Mouse (Mus musculus) intestine, postnatal 0 days (tissue): ENCODE measurements at regions not wholly inside any gene's neighbourhood (a gene's known extent, or its start where the extent isn't known, plus 50 kb on each side); places are given as distances from the start of the nearest gene placed in this dataset.

Experiments
- ATAC-seq: fragments of 200-750 bp; cut with Nextera tagmentation; 2 replicates; pipeline ENCODE4 v1.8.0; 2017; ENCODE audit warnings: mild to moderate bottlenecking, moderate TSS enrichment, moderate library complexity
- H3K27ac ChIP-seq: fragments of 300-500 bp; sonication (generic); 2 replicates; pipeline ENCODE4 v1.5.1; 2014; ENCODE audit warnings: mild to moderate bottlenecking, low read depth, low read length, moderate library complexity
- H3K27me3 ChIP-seq: fragments of 300-500 bp; sonication (generic); replicated peaks from 2 replicates; pipeline ENCODE4 v1.6.1; 2014; ENCODE audit warnings: low read length, mixed read lengths; ENCODE audit not compliant: control insufficient read depth, insufficient read depth
- H3K36me3 ChIP-seq: fragments of 300-500 bp; sonication (generic); 2 replicates; pipeline ENCODE4 v1.6.1; 2014; ENCODE audit warnings: mild to moderate bottlenecking, moderate library complexity; ENCODE audit not compliant: control insufficient read depth, insufficient read depth
- H3K4me1 ChIP-seq: fragments of 300-500 bp; sonication (generic); replicated peaks from 2 replicates; pipeline ENCODE4 v1.6.1; 2014; ENCODE audit warnings: antibody characterized with exemption, low read length, mixed read lengths; ENCODE audit not compliant: control insufficient read depth, insufficient read depth
- H3K4me2 ChIP-seq: fragments of 300-500 bp; sonication (generic); replicated peaks from 2 replicates; pipeline ENCODE4 v1.6.1; 2014; ENCODE audit warnings: low read depth, mild to moderate bottlenecking, moderate library complexity
- H3K4me3 ChIP-seq: fragments of 300-500 bp; sonication (generic); 2 replicates; pipeline ENCODE4 v1.5.1; 2014; ENCODE audit warnings: low read depth, low read length
- H3K9ac ChIP-seq: fragments of 300-500 bp; sonication (generic); 2 replicates; pipeline ENCODE4 v1.6.1; 2014; ENCODE audit warnings: mild to moderate bottlenecking, low read depth, low read length
- H3K9me3 ChIP-seq: fragments of 300-500 bp; sonication (generic); 2 replicates; pipeline ENCODE4 v1.6.1; 2016; ENCODE audit warnings: mixed run types; ENCODE audit not compliant: control insufficient read depth
- CTCF ChIP-seq: sonication (generic); IDR thresholded peaks from 2 replicates; pipeline ENCODE4 v1.5.1; 2016; ENCODE audit warnings: low read depth, mild to moderate bottlenecking, control low read depth, antibody characterized with exemption, moderate library complexity
- WGBS: fragments of 180-500 bp; shearing (Covaris S2); extraction: QIAGEN DNeasy Blood & Tissue Kit; methylation state at CpG from one replicate; pipeline ENCODE4 v1.1.7; 2014; 5-methylcytosine and 5-hydroxymethylcytosine counted together

DNA sequence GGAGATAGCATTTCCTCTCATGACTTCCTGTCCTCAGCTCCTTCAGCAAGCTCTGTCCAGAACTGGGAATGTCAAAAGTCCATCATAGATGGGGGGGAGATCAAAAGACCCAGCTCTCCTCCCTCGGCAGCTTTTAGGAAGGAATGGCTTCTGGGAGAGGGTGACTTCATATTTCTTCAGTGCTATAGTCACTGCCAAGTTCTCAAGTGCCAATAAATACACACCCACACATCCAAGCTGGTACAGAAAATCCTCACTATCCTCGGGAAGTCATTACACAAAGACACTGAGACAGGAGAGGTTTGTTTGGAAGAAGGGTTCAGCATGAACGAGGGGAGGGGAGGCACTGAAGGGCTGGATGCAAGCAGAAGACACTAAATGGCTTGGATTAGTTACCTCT lies 502.0 kb downstream of the Irx1 start:
- Histone ChIP-seq H3K9me3 (no peaks in the 10 kb centered on the region), H3K4me1 (no peaks in the 10 kb centered on the region), H3K27me3 (no peaks in the 10 kb centered on the region), H3K27ac (no peak overlapping the region), H3K36me3 (no peaks in the 10 kb centered on the region), H3K4me3 (no peak overlapping the region), H3K9ac (no peak overlapping the region), H3K4me2 (no peak overlapping the region)
- TF ChIP-seq CTCF = no peak
- no peak for ATAC-seq
- 48% methylated on average over 3 of the region's 3 CpGs for WGBS

DNA sequence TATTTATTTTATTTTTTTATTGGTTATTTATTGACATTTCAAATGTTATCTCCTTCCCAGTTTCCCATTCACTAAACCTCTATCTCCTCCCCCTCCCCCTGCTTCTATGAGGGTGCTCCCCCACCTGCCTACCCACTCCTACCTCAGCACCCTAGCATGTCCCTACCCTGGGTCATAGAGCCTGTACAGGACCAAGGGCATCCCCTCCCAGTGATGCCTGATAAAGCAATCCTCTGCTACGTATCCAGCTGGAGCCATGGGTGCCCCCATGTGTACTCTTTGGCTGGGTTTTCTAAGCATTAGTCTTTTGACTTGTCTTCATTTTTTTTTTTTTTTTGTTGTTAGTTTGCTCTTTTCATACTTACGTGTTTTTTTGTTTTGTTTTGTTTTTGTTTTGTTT lies 502.9 kb downstream of the Irx1 start:
- Histone ChIP-seq H3K9ac (no peak overlapping the region), H3K4me1 (no peaks in the 10 kb centered on the region), H3K27me3 (no peaks in the 10 kb centered on the region), H3K4me3 (no peak overlapping the region), H3K4me2 (no peak overlapping the region), H3K36me3 (no peaks in the 10 kb centered on the region), H3K9me3 (no peaks in the 10 kb centered on the region), H3K27ac (no peak overlapping the region)
- no peak for ATAC-seq
- 87% methylated on average over 2 of the region's 2 CpGs for WGBS
- TF ChIP-seq CTCF = no peak

DNA sequence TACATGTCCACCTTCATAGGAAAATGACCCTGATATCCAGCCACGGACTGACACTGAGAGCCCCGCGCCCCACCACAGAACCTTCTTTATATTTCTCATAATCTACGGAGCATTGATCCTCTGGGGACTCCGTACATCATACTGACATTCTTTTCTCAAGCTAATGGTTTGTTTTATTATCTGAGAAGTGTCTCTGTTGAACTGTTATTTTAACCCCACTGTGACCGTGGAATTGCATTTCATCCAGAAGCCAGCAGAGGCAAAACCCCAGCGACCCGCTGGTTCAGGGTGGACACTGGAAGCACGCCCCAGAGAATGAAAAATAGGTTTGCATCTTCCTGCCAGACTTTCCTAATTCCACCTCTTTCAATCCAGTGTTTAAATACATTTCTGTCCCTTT lies 503.4 kb downstream of the Irx1 start:
- no peak overlapping the region for H3K4me3 ChIP-seq
- no peak for ATAC-seq
- no peaks in the 10 kb centered on the region for H3K27me3 ChIP-seq
- H3K4me2 ChIP-seq = no peak overlapping the region
- H3K9me3 ChIP-seq = no peaks in the 10 kb centered on the region
- H3K36me3 ChIP-seq = no peaks in the 10 kb centered on the region
- no peak for TF ChIP-seq CTCF
- WGBS = 51% methylated on average over 9 of the region's 9 CpGs
- H3K9ac ChIP-seq = no peak overlapping the region
- no peaks in the 10 kb centered on the region for H3K4me1 ChIP-seq
- H3K27ac ChIP-seq = no peak overlapping the region

DNA sequence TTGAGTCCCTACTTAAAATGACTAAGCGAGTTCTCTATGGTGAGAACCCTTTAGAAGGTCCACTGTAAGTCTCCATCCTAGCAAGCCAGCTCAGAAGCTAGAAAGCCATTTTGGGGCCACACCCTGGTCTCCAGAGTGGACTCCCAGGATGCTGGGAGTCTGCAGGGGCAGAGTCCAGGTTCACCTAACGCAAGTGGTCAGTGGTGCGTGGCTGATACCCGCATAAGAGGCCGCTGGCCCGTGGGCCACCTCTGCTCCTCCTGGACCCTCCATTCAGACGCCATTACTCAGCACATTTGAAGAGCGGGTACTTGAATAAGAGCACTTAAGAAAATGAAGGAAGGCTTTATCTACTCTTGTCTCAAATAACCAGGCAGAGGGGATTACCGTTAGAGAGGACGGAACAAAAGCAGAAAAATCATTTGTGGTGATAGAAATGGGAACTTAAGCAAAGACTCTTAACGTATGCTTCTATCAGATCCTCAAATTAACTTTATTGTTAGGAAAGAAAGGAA lies 504.4 kb downstream of the Irx1 start:
- Histone ChIP-seq H3K27me3 (no peaks in the 10 kb centered on the region), H3K4me1 (no peaks in the 10 kb centered on the region), H3K9ac (no peak overlapping the region), H3K9me3 (no peaks in the 10 kb centered on the region), H3K4me2 (peak overlapping the region; percentile 37; the same call in 1 of the 2 replicates), H3K36me3 (no peaks in the 10 kb centered on the region), H3K27ac (no peak overlapping the region), H3K4me3 (no peak overlapping the region)
- TF ChIP-seq CTCF = no peak
- ATAC-seq = no peak
- 50% methylated on average over 11 of the region's 11 CpGs for WGBS

DNA sequence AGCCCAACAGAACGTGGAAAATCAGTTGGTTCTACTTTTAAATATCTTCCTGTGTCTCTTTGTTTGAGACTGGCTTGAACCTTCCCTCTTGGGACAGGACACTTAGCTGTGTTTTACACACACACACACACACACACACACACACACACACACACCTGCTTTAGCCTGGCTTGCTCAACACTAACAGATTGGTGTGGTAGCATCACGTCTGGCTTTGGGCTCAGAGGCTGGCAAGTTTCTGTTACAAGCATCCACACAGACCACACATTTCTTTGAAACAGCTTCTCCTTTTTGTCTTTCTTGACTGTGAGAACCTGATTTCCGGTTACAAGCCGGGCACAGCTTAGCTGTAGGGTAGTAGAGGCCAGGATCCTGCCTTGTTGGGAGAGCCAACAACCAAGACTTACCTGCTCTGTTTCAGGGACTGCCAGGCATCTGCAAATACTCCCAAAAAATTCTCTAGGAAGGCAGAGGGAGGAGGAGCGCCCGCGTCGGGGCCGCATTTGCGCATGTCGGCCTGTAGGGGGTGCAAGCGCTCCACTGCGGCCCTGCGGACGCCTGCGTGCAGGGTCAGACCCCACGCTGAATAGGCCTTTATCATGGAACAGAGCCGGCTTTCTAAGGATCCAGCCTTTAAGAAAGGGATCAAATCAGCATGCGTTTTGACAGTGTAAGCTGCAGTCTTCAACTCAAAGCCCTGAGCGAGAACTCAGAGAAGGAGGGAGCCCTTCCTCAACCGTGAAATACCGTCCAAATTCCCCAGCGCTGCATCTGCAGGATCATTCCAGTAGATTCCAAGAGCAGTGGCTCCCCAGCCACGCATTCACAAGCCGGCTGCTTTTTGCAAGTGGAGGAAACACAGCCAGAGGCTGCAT lies 505.2 kb downstream of the Irx1 start:
- Histone ChIP-seq H3K4me3 (no peak overlapping the region), H3K36me3 (no peaks in the 10 kb centered on the region), H3K27me3 (no peaks in the 10 kb centered on the region), H3K4me2 (peak overlapping the region; percentile 37), H3K27ac (no peak overlapping the region), H3K4me1 (no peaks in the 10 kb centered on the region), H3K9me3 (no peaks in the 10 kb centered on the region), H3K9ac (no peak overlapping the region)
- WGBS = 5% methylated on average over 25 of the region's 25 CpGs
- no peak for ATAC-seq
- peak; percentile 97 for TF ChIP-seq CTCF

DNA sequence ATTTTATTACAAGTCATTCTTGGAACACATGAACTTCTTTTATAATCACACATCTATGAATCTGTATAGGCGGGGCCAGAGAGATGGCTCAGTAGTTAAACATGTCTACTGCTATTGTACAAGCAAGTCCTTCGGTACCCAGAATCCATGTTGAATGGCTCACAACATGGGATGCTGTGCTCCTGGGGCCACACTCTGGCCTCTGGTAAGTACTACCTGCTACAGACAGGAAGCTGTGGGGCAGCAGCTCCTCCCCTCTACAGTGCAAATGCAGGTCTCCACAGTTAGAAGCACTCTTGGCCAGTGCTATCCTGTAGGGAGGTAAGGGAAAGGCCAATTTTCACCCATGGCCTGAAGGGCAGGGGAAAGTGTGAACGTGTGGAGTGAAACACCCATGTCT lies 506.0 kb downstream of the Irx1 start:
- no peak for ATAC-seq
- no peak overlapping the region for H3K9ac ChIP-seq

More for the DNA sequence above, 506.0 kb downstream of the Irx1 start:
- H3K36me3 ChIP-seq = no peaks in the 10 kb centered on the region
- TF ChIP-seq CTCF = no peak
- H3K9me3 ChIP-seq = no peaks in the 10 kb centered on the region
- no peaks in the 10 kb centered on the region for H3K27me3 ChIP-seq
- WGBS = 78% methylated on average over 3 of the region's 3 CpGs
- H3K4me3 ChIP-seq = no peak overlapping the region
- H3K4me2 ChIP-seq = no peak overlapping the region
- no peaks in the 10 kb centered on the region for H3K4me1 ChIP-seq
- H3K27ac ChIP-seq = no peak overlapping the region
